Mouse (Mus musculus) spleen, postnatal 14 days (tissue): ENCODE measurements around the gene Fzd5.

ENCODE experiments used
- DNase-seq, 2 experiments: peaks; one replicate each; pipeline ENCODE4 v3.0.0; 2021 to 2022; ENCODE audit warnings: low spot score in 2 of 2

The Fzd5 gene

DNA sequence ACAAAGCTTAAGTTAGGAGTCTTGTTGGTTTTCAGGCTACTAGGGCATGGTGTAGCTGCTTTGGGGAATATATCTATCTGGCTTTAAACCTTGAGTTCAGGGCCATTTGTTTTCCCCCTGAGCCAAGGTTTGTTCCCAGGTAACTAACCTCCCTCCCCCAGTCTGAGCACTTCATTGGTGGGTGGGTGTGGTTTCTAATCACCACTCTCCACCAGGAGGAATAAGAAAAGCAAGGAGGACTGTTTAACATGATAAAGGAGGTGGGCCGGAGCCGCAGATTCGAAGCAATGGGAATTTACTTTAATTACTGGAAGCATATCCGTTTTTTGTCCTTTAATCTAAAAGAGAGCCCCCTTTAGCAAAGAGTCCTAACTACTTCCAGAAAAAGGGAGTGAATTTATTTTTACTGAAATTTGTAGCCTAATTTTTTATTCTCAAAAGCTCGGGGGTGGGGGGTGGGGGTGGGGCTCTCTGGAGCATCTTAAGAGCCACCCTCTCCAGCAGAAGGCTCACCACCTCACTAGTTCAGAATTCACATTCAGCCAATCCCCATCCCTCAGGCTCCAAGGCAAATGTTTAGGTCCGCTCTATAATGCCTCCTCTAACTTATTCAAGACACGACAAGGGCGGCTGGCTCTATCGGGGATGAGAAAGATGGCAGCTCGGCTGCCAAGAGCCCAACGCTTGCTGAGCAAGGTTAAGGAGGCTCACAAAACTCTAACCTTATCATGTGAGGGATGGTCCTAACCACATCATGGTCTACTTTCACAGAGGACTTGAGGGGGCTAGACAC lies 3.9 kb downstream of the Fzd5 start:
- DNase-seq: no peak

- DNase-seq: no peak
Measured at GRCm38 (mm10) chr1:64732637-64733200, 4.8 kb downstream of the Fzd5 start.

GRCm38 (mm10) chr1:64732161-64732560 lies 5.4 kb downstream of the Fzd5 start:
- DNase-seq: no peak

DNA sequence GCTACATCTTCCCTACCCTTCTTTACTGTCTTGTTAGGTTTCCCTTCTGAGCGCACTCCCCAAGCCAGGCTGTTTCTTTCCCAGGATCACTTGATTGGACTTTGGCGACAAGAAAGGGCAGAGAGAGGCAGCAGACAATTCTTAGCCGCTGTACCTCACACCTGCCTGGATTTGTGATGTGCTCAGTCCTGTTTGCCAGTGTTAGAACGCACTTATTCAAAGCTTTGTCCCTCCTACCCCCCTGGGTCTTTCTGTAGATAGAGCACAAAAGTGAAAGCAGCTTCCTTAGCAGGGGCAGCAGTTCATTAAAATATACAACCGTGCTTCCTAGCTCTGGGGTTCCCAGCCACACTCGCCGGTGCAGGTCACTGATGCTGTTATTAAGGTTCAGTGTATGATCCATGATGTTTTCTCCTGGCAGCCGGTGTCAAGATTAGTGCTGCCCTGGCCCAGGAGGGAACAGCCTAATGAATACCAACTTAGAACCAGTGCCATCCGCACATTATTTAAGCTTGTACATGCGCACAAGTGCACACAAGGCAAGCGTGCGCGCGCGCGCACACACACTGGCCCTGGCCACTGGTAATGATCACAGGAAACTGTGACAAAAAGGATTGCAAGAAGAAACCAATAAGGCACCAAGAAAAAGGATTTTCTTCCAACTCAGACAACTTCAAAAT lies 6.1 kb downstream of the Fzd5 start:
- DNase-seq: no peak

DNA sequence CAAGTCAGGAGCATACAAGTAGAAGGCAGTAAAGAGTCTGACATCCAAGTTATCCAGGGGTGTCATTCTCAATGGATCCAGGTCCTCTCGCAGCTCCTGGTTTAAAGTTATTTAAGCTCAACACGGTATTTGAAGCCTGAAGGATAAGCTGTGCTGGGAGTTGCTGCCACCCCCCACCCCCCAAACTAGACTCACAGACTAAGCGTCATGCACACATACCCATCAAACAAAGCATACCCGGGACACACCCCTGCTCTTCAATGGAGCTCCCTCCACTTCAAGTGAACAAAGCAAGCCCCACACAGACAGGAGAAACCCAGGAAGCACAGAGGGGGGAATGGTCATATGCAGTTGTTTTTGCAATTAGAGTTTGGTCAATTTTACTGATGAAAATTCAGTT lies 7.5 kb downstream of the Fzd5 start:
- no peak for DNase-seq

DNA sequence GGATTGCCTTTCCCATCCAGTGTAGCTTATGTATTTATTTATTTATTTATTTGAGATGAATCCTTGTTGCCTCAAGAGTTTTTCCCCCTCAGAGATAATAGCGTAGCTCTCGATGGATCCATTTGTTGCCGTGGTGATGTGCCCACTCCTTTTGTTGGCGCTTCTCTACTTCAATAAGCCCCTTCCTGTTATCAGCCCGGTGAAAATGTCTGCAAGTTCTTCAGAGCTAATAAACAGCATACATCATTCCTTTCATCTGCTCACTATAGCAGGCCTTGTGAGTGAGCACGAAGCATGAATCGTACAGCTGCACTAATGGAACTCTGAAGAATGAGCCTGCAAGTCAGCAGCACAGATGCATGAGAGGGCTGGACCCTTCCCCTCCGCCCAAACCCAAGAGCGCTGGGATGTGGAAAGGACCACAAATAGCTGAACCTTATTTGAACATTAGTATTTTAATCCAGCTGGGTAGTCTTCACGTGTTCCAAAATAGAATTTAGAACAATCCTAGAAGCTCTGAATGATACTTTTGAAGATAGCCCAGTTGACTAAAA lies 16.4 kb downstream of the Fzd5 start:
- no peak for DNase-seq

- DNase-seq: peak; percentile 16 to 30
Measured at GRCm38 (mm10) chr1:64717504-64717903, 20.0 kb downstream of the Fzd5 start.

GRCm38 (mm10) chr1:64716589-64717304 lies 20.8 kb downstream of the Fzd5 start:
- DNase-seq: no peak

DNA sequence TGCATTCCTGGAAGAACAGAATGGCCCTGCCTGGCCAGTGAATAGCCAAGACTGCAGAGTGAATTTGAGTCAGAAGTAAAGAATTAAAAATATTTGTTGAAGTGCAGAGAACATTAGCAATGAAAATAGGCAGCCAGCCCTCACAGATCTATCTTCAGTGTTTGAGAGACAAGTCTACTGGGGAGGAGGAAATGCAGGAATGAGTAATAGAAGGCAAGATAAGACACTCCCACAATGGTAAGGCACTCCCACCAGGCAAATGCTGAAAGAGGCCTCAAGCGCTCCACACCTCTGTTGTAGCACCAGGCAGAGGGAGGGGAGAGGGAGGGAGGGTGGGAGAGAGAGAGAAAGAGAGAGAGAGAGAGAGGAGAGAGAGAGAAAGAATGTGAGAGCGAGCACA lies 22.1 kb downstream of the Fzd5 start:
- DNase-seq: no peak

- no peak for DNase-seq
Measured at GRCm38 (mm10) chr1:64712006-64712760, 25.4 kb downstream of the Fzd5 start.

DNA sequence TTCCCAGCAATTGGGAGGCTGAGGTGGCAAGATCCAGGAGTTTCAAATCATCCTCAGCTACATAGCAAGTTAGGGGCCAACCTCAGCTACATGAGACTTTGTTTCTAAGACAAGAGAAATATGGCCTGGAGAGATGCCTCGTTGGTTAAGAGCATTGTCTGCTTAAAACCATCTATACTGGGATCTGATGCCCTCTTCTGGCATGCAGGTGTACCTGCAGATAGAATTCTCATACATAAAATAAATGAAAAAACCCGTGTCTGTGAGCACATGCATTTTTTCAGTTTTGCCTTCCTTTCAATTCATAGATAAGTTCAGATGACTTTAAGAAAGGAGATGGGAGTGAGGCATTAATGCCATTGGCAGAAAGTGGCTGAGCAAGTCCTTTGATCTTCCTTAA lies 27.7 kb downstream of the Fzd5 start:
- DNase-seq: no peak

DNA sequence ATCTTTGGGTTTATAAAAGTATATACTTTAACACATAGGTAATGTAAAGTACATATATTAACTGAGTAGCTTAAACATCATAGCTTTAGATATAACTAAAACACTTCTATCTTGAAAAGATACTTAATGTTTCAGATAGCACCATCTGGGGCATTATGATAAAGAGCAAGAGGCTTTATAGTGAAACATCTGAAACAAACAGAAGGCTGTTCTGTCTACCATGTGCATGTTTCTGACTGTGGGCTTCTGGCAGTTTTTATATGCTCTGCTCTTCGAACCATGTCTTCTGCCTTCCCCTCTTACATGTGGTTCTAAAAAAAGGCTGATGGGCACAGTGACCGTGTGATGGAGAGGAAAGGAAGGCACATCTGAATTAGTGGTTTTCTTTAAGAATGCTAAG lies 30.9 kb downstream of the Fzd5 start:
- DNase-seq: no peak

DNA sequence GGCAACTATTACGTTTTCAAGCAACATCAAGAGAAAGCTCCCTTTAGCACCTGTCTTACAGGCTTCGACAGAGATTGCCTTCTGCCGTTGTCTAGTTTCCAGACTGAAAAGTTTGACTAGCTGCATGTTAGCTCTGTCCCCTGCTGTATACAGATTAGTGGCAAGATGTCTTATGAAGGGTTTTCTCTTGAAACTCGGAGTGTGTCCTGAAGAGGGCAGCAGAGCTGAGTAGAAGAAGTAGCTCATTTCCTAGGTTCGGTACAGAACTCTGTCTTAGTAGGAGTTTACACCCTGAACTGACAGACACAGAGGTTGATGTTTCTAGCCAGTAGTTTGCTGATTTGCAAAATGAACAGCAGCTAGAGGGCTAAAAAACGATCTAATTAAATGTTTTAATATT lies 32.3 kb downstream of the Fzd5 start:
- peak; percentile 16 to 51 for DNase-seq

GRCm38 (mm10) chr1:64701780-64702179 lies 35.8 kb downstream of the Fzd5 start:
- DNase-seq: no peak

DNA sequence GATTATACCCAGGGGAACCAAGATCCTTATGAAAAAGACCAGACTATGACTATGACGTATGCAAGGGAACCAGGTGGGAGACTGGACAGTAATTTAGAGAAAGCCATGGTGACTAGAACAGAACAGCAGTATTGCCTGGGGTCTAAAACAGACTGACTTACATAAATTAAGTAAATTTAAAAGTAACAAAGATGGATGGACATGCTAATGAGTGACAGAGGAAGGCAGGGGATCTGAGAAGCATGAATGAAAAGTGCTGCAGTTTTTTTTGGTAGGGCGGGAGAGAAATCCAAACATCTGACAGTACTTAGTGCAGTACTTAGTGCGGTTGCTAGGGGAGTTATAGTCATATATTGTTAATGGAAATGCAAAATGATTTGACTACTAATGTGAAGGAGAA lies 42.4 kb downstream of the Fzd5 start:
- DNase-seq: no peak

DNA sequence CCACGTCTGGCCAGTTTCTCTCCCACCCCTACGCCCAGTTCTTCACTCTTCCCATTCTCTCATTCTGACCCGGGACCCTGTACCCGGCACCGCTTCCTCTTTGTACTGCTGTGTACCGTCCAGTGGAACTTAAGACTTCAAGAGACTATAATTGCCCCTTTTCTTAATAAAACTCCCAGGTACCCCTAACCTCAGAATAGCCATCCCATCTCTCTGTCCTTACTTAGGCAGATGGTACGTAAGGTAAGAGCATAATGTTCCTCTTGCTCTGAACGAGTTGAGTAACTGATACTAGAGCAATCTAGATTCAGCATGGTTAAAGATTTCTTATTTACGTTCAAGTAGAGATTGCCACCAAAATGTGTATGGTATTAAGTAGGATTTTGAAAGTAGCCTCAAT lies 46.0 kb downstream of the Fzd5 start:
- no peak for DNase-seq

DNA sequence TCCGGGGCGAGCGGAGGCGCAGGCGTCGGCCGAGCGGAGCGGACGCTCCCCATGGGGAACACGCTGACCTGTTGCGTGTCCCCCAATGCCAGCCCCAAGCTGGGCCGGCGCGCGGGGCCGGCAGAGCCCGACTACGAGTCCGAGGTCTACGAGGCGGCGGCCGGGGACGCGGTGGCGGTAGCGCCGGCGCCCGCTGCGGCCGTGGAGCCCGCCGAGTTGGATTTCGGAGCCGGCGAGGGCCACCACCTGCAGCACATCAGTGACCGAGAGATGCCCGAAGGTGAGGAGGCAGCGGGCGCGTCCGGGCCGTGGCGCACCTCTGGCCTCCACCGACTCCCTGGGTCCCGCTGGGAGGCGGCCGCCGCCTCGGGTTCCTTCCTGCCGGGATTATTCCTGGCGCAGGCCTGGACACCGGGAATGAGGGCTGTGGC lies 46.4 kb downstream of the Fzd5 start:
- DNase-seq: peak; percentile 9 to 29

- DNase-seq: peak; percentile 98
Measured at GRCm38 (mm10) chr1:64690213-64691013, 47.1 kb downstream of the Fzd5 start, which contains the start of gene Ccnyl1. Gene Ccnyl1 (plus strand): TSS chr1:64690455.

DNA sequence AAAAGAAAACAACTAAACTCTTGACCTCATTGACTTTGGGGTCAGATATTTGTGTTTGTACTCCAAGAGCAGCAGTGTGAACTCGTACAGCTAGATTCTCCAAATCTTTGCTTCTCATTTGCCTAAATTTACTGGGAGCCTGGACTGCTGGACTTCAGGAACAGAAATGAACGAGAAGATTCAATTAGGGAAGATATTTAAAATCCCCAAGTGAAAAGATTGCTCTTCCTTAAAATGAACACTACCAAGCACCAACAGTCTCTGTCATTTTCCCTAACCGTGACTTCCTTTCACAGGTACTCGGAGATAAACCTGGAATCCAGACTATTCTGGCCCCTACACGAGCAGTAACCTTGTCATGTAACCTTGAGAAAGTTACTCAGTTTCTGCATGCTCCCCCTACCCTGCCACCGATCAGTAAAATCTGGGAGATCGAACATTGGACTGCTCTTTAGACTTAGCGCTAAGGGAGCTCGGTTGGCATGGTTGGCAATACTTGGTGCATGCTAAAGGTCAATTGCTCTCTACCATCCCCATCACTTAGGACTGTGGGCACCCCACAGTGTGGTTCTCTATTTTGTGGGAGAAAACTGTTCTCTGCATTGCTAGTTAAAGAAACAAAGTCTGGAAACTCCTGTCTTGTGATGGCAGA lies 47.9 kb downstream of the Fzd5 start:
- no peak for DNase-seq

DNA sequence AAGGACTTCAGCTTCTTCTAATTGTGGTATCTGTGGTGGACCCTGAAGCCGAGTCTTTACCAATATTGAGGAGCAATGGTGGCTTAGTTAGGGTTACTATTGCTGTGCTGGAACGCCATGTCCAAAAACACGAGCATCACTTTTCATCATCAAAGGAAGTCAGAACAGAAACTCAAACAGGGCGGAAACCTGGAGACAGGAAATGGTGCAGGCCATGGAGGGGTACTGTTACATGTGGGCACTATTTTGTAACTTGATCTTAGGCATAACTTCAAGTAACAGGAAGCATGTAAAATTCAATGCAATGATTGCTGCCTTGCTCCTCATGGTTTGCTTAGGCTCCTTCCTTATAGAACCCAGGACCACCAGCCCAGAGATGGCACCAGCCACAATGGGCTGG lies 49.5 kb downstream of the Fzd5 start:
- DNase-seq: no peak
